Mouse (Mus musculus) small intestine, adult 10 weeks (tissue): ENCODE measurements around the gene Olfr1229. TPM values are rescaled to one million over a fixed set of nuclear protein-coding genes. Genes with fewer than 3 reads are reported as not detected.

Experiments used
- polyA plus RNA-seq: library from polyadenylated mRNA; stranded (reverse); fragments of 350-450 nt; fragmentation: Illumina TruSeq; extraction: RNeasy Lipid Tissue Mini Kit (QIAGEN cat#74804); gene quantifications from one replicate; pipeline ENCODE4 v1.2.3, GENCODE M21; 2014; ENCODE audit warnings: low replicate concordance

Olfr1229 gene
- polyA plus RNA-seq = not detected

GRCm38 (mm10) chr2:89287914-89288313, at the start of gene Olfr1229:
Olfr1229 (minus strand) TSS chr2:89288014.

GRCm38 (mm10) chr2:89329575-89329974, 41.8 kb upstream of the Olfr1229 start, which contains the start of gene Olfr1232:
Olfr1232 (minus strand) TSS chr2:89329675.

GRCm38 (mm10) chr2:89306974-89307373, 19.2 kb upstream of the Olfr1229 start, which contains the start of gene Olfr1231:
Olfr1231 (minus strand) TSS chr2:89307074.

GRCm38 (mm10) chr2:89297168-89297567, 9.4 kb upstream of the Olfr1229 start, which contains the start of gene Olfr1230:
Olfr1230 (minus strand) TSS chr2:89297268.

GRCm38 (mm10) chr2:89253962-89254361, 33.9 kb downstream of the Olfr1229 start, which contains the start of gene Olfr1228:
Olfr1228 (minus strand) TSS chr2:89254062.

Other genes starting within 250 kb of the Olfr1229 start
- gene Olfr1218, start 226.8 kb downstream of the Olfr1229 start, polyA plus RNA-seq = not detected
- gene Olfr1219, start 204.5 kb downstream of the Olfr1229 start, polyA plus RNA-seq = not detected
- not detected for gene Olfr1220, start 181.2 kb downstream of the Olfr1229 start, polyA plus RNA-seq
- gene Olfr1221, start 170.7 kb downstream of the Olfr1229 start, polyA plus RNA-seq = not detected
- gene Olfr1222, start 155.0 kb downstream of the Olfr1229 start, polyA plus RNA-seq = not detected
- gene Olfr1223, start 136.5 kb downstream of the Olfr1229 start, polyA plus RNA-seq = not detected
- gene Olfr1224-ps1, start 123.9 kb downstream of the Olfr1229 start, polyA plus RNA-seq = not detected
- not detected for gene Olfr1225, start 113.3 kb downstream of the Olfr1229 start, polyA plus RNA-seq
- not detected for gene Olfr1226, start 88.0 kb downstream of the Olfr1229 start, polyA plus RNA-seq
- not detected for gene Olfr1228, start 34.0 kb downstream of the Olfr1229 start, polyA plus RNA-seq
- gene Olfr1230, start 9.3 kb upstream of the Olfr1229 start, polyA plus RNA-seq = not detected
- gene Olfr1231, start 19.1 kb upstream of the Olfr1229 start, polyA plus RNA-seq = not detected
- gene Olfr1232, start 41.7 kb upstream of the Olfr1229 start, polyA plus RNA-seq = not detected
- not detected for gene Olfr1233, start 54.4 kb upstream of the Olfr1229 start, polyA plus RNA-seq
- not detected for gene Olfr1234, start 76.9 kb upstream of the Olfr1229 start, polyA plus RNA-seq
- gene Olfr1238, start 121.7 kb upstream of the Olfr1229 start, polyA plus RNA-seq = not detected
- gene Olfr1239, start 132.4 kb upstream of the Olfr1229 start, polyA plus RNA-seq = not detected
- not detected for gene Olfr1240, start 155.0 kb upstream of the Olfr1229 start, polyA plus RNA-seq
- not detected for gene Olfr1241, start 199.1 kb upstream of the Olfr1229 start, polyA plus RNA-seq
- not detected for gene Olfr1242, start 210.3 kb upstream of the Olfr1229 start, polyA plus RNA-seq
- gene Olfr1243, start 243.5 kb upstream of the Olfr1229 start, polyA plus RNA-seq = not detected